Mouse (Mus musculus) T-helper 2 cell (primary cell): ENCODE data around the gene Nhlrc2.

Experiments used
- in situ Hi-C: fragments of 300-600 bp; cut with MboI, MseI; formaldehyde crosslinking; loops from one replicate; pipeline ENCODE4 v1.15.1; 2025; ENCODE audit warnings: high pct_unique_total_duplicates

Gene Nhlrc2

DNA sequence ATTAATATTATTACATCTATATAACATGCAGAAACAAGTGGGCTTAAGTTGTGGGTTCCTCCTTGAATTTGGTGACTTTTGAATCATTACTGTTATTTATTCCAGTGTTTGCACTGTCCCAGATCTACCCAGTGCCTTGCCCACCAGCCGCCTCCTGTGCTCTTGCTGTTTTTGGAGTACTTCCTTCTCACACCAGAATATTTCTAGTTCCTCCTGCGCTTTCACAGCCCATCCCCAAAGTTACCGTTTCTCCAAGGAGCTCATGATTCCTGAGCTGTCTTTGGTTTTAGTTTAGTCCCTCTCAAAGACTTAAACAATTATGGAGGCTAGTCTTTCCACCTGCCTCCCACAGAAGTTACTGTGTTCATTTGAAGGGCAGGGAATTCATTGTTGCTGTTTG lies 15.4 kb downstream of the Nhlrc2 start:
- in situ Hi-C loops = no loop called here

DNA sequence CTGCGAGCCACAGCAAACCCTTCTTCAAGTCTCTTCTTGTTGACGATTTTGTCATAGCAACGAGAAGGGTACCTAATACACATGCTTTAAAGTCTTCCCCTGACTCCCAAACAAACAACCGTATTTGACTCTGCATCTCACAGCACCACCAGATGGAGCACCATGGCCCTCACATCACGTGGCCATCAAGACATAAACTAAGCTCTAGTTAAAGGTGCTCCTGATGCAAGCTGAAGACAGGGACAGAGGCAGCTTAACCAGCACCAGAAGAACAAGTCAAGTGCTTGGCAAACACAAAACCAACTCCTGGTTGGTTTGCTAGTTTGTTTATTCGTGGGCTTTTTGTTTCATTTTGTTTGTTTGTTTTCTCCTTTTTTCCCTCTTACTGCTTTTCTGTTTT lies 17.3 kb downstream of the Nhlrc2 start:
- in situ Hi-C loops = no loop called here

DNA sequence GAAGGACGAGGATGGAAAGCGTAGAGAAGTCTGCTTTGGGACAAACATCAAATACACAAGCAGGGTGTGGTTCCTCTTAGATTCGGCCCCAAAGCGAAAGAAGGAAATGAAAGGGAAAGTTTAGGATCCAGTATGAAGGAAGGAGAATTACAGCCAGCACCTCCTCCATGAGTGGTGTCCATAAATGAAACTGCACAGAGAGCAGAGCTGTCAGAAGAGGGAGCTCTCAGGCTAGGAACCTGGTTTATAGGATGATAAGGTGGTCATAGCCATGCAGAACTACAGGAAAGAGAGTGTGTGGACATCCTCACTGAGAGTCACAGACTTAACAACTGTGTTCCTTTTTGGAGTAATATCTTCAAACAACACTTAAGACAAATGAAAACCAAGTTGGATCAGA lies 18.0 kb downstream of the Nhlrc2 start:
- in situ Hi-C loops = no loop called here

DNA sequence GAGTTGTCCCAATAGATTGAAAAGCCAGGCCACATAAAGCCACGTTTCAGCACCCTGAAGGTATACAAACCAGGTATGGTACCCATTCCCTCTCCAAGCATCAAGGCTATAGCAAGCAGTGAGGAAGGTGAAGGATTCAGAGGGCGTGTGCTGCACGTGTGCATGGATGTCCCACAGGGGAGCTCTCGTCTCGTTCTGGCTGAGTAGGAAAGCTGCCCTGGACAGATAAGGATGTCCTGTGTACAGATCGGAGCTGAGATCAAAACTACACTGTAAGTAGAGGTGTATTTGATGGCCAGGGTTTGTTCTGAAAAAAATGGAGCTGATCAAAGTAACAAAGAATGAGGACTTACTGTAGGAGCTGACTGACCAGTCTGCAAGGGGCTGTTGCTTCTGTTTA lies 18.9 kb downstream of the Nhlrc2 start:
- in situ Hi-C loops = no loop called here

DNA sequence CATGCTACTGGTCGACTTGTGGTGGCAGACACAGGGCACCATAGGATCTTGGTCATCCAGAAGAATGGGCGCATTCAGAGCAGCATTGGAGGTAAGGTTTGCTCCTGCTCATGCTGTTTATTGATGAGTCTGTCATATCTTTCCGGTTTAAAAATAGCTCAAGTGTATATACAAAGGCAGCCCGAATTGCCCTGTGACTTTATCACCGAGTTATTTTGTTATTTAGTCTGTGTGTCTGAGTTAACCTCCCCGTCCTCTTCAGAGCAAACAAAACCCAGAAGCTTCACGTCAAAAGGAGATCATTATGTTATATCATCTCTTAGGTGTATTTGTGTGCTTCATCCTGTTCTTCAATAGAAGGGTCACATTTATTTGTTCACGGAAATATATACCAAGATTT lies 22.7 kb downstream of the Nhlrc2 start:
- in situ Hi-C loops = no loop called here

DNA sequence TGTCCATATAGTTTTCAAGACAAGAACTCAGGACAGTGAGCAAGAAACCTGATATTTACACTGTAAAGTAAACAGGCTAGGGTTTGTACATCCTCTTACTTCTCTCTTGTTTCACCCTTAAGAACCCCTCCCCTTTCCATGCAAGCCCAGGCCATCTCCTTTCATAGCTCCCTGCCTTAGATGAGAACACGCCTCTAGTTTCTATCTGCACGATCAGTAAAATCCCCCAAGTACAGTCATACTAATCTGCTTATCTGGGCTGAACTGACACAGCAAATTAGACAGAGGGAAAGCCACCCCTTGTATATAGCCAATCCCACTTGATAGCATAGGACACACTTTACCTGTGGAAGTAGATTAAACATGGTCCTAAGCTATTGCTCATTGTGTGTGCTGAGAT lies 23.2 kb downstream of the Nhlrc2 start:
- in situ Hi-C loops = no loop called here

DNA sequence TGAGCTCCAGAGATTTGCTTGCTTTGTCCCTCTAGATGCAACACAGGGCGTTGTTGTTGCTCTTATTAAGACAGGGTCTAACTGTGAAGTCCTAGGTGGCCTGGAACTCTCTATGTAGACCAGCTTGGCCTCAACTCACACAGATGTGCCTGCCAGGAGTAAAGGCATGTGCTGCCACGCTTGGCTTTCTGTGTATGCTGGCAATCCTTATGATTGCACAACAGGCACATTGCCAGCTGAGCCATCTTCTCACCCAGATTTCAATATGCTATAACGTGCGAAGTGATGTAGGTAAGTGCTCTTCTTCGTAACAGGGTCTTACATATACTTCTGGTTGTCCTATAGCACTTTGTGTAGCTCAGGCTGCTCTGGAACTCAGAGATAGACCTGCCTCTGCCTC lies 23.9 kb downstream of the Nhlrc2 start:
- in situ Hi-C loops = no loop called here

DNA sequence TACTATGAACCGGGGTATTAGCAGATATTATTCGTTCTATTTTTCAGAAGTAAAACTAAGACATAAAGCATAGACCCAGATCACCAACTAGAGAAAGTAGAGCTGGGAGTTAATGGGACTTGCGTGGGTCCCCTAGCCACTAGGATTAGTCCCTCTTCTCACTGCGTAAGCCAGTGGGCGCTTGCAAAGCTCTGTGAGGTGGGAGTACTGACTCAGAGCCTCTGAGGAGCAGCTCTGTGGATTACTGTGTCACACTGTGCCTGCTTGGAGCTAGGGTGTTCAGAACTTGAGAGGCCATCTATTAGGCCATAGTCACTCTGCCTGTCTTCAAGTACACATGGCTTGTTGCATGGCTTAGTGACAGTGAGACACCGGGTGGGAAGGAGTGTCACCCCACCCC lies 25.1 kb downstream of the Nhlrc2 start:
- in situ Hi-C loops = no loop called here

DNA sequence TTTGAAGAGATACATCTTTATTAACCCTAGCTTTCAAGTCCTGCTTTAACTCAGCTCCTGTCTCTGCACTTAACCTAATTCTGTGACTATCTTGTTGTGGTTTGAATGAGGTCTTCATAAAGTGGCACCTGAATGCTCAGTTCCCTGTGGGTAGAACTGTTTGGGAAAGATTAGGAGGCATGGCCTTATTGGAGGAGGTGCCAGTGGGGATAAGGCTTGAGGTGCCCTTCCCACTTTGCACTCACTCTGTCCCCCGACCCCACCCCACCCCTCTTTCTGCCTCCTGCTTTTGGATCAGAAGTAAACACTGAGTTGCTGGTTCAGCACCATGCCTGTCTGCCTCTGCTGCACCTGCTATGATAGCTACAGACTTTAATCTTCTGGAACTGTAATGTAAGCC lies 29.7 kb downstream of the Nhlrc2 start:
- in situ Hi-C loops = no loop called here

DNA sequence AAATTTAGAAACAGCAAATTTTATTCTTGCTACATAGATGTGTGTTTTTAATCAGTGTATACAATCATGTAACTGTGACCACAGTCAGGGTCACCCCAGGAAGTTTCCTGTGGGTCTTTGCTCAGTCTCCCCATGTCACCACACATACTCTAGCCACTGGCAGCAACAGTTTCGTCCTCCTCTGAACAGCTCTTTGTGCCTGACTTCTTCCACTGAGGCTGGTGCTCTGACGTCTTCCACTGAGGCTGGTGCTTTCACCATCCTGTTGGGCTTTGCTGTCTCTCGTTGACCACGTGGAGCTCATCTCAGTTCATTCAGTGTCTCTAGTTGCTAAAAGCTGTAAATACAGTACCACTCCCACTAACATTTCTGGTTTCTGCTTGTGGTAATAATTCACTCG lies 33.9 kb downstream of the Nhlrc2 start:
- in situ Hi-C loops = loop anchor here (10.0 kb wide), 1 partner anchor 233 kb away; no protein-coding TSS in a partner anchor

DNA sequence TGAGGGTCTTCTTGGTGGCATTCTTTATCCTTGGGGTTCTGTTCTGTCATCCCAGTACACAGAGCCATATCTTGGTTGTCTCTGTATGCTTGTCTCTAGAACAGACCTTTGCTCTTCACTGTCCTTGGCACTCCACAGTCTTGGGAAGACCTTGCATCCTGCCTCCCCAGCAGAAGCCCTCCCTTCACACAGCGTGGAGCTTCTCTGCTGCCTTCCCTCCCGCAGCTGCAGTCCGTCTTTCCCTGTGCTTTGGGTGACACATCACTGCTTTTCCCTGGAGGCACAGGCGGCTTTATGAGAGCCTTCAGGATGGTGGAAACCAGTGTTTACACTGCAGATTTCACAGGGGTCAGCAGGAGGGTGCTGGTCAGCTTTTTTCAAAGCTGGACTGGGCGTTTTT lies 35.7 kb downstream of the Nhlrc2 start:
- in situ Hi-C loops = loop anchor here (10.0 kb wide), 1 partner anchor 231 kb away; no protein-coding TSS in a partner anchor

DNA sequence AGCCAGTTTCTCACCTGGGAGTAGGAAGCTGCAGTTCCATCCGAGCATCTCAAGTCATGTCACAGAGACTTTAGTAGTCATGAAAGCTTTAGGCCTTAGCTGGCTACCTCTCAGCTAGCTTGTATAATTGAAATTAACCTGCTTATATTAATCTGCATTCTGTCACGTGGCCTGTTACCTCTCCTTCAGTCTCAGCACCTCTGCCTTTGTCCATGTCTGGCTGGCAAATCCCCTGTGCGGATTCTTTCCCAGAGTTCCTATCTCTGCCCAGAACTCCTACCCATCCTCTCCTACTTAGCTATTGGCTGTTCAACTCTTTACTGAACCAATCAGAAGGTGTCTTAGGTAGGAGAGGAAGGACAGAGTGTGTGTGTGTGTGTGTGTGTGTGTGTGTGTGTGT lies 36.2 kb downstream of the Nhlrc2 start:
- in situ Hi-C loops = loop anchor here (10.0 kb wide), 1 partner anchor 231 kb away; no protein-coding TSS in a partner anchor

DNA sequence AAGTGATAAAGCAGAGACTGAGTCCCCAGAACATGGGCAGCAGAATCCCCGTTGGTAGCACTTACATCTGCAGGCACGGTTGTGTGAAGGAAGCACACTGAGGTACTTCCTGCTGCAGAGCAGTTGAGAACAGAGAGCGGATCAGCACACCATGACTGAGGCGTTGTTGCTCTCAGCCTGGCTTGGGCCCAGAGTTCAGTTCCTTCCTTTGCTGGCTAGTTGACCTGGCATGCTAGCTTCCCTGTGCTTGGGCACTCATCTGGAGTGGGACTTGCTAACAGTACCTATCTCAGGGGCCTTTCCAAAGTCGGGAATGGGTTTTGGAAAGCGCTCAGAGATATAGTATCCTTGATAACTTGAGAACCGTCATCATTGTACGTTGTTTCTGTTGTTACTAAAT lies 38.3 kb downstream of the Nhlrc2 start:
- in situ Hi-C loops = loop anchor here (10.0 kb wide), 1 partner anchor 228 kb away; no protein-coding TSS in a partner anchor

DNA sequence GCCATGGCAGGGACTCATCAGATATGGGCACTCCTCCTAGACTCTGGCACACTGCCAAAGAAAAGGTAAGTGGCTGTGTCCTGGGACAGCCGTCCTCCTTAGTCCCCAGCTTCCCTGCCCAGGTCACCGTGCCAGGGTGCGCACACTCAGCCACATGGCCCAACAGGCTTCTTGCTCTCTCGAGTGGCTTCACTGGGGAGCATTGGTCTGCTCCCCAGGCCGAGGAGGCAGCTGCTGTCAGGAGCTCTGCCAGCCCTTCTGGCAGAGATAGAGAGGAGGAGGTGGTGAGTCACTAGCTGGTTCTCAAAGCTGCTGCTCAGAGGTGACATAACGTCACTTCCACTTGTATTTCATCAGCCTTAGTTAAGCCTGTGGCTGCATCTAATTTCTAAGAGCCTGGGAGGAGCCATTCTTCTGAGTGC lies 40.2 kb downstream of the Nhlrc2 start:
- in situ Hi-C loops = loop anchor here (10.0 kb wide), 1 partner anchor 227 kb away; no protein-coding TSS in a partner anchor

DNA sequence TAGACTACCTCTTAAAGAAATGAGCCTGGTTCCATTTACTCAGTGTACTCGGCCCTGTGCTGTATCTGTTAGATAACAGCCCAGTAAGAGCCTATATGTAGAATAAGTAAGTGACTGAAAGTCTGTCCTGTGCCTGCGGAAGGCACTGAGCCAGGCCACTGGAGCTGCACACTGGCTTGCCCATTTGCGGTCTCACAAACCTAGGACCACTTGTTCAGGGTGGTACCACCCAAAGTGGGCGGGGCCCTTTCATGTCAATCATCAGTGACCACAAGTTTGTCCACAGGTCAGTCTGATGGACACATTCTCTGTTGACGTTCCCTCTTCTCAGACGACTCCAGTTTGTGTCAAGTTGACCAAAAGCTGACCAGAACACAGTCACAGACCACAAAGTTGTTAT lies 40.9 kb downstream of the Nhlrc2 start:
- in situ Hi-C loops = loop anchor here (10.0 kb wide), 1 partner anchor 226 kb away; no protein-coding TSS in a partner anchor

DNA sequence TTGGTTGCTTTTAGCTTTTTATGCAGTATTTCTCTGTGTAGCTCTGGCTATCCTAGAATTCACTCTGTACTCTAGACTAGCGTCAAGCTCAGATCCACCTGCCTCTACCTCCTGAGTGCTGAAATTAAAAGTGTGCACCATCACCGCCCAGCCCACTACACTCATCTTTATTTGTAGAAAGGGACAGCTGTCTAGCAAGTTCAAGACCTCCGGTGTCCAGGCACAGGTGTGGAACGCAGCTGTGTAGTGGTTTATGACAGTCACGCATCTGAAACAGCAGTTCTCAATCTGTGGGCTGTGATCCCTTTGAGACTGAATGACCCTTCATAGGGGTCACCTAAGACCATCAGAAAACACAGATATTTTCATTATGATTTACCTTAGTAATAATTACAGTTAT lies 41.4 kb downstream of the Nhlrc2 start:
- in situ Hi-C loops = loop anchor here (10.0 kb wide), 1 partner anchor 225 kb away; no protein-coding TSS in a partner anchor

DNA sequence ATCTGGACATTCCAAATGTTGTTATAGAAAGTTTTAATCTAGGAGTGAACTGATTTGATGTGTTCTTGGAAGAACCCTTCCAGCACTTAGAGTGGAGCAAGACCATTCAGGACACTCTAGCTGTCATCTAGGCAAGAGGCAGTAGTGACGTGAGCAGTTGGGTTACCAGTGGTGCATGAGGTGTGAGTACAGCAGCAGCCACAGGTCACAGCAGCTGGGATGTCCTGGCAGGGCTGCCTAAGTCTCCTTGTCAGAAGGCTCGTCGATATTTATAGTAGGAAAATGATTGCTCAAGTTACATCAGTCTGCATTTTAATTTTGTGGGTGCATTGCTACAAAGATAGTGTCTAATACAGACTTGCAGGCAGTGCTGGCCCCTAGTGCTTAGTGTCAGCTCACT lies 42.2 kb downstream of the Nhlrc2 start:
- in situ Hi-C loops = no loop called here

DNA sequence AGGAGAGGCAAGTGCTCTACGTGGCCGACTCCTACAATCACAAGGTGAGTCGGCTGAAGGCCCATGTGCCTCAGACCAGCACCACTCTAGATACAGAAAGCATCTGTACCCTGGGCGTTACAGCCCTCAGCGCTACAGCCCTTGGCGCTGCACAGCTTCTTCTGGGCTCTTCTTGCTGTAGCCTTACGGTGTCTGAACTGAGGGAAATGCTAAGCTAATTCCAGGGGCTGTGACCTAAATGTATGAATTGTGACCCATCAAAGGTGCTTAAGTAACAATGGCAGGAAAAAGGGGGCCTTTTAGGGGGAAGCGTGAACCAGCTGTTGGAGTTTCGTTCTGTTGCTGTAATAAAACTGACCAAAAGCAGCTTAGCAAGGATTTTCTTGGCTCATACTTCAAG lies 44.4 kb downstream of the Nhlrc2 start:
- in situ Hi-C loops = no loop called here

DNA sequence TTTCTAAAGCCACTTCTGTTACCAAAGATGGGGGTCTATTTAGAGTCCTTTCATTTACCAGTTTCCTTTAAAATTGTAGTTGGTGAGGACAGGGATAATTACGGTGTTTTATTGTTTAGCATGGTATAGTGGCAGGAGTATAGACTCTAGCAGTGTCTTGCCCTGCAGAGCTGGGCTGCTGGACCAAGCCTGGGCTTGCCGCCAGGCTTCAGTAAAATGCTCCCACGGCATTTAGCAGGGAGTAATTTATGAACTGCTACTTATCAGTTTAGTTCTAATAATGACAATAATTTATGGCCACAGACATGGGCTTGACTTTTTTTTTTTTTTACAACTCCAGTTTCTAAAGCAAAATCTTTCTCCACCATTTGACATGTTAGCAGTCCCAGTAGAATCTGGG lies 51.9 kb downstream of the Nhlrc2 start:
- in situ Hi-C loops = no loop called here

DNA sequence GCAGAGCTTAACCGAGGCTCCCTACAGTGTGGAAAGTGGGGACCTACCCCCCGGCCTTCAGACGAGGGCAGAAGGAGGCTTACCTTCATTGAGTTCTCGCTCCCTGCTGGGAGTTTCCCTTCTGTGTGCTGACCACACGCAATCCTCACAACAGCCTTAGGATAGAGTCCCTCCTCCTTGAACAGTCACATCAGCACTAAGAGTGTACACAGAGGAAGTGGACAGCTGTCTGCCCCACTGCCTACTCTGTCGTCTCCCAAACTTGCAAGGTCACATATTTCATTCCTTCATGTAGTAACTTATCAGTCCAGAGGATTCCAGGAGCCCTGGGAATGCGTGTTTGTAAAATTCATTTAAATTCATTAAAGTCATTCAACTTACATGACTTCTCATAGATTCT lies 52.7 kb downstream of the Nhlrc2 start:
- in situ Hi-C loops = no loop called here

DNA sequence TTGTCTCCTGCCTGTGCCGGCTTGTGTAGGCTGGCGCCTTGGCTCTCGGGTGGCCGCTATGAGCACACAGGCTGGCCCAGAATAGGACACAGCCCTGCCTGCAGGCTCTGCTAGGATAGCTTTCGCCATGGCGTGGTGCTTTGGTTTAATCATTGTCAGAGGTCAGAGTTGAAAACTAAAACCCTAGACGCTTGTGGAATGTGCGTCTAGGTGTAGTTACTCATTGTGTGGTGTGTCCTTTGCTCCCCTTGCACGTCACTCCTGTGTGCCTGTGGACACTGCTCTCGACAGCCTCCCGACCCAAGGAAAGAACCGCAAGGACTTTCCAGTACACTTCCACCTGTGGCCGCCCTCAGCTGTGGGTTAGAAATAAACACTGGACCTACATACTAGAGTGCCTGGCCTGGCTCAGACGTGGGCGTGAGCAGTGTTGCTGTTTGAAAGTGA lies 53.9 kb downstream of the Nhlrc2 start:
- in situ Hi-C loops = no loop called here

DNA sequence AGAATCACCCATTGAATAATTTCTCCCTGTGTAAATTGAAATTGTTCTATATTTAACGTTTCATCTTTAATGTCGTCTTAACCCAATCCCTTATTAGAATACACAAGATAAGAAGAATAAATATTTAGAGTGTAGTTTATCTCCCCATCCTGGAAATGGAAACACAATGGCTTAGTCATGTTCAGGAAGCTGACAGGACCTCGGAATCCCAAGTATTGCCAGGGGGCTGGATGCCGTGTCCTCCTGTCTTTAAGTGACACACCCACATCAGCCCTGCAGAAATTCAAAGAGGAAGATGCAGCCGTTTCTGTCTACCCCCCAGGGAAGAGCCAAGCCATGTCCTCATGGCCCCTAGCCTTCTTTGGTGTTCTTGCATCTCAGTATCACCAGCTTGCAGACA lies 60.9 kb downstream of the Nhlrc2 start:
- in situ Hi-C loops = no loop called here

DNA sequence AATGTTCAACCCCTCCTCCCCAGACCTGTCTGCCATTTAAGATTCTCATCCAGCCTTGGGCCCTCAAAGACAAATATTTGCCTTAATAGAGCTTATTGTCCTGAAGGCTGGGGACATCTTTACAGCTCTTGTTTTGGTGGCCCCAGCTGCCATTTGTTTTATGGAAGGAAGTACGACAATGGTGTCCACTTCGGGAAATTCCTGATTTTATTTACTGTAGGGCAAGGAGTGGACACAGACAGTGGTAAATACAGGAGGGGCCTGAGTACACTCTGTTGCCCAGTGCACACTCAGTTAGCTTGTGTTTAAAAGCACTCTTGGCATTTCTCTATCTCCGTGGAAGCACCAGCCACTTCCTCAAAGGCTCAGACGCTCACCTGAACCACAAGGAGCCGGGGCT lies 66.1 kb downstream of the Nhlrc2 start:
- in situ Hi-C loops = no loop called here

DNA sequence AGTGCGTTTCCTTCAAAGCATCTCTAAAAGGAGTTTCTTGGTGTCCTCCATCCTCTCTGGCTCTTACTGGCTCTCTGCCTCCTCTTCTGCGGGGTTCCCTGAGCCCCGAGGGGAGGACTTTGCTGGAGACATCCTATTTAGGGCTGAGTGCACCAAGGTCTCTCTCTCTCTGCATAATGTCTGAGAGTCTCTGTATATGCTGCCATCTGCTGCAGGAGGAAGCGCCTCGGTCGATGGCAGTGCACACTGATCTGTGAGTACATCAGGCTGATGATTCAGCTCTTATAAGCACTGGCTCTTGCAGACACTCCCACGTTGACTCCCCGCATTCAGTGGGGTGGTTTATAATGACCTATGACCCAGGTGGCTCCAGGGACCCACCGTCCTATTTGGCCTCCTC lies 70.8 kb downstream of the Nhlrc2 start:
- in situ Hi-C loops = no loop called here
